Mouse (Mus musculus): ENCODE measurements around the gene Cyp19a1. TPM values are rescaled to one million over a fixed set of nuclear protein-coding genes. Genes with fewer than 3 reads are reported as not detected.

The Cyp19a1 gene
- polyA plus RNA-seq, 1 experiment from 2014 or later: not detected

DNA sequence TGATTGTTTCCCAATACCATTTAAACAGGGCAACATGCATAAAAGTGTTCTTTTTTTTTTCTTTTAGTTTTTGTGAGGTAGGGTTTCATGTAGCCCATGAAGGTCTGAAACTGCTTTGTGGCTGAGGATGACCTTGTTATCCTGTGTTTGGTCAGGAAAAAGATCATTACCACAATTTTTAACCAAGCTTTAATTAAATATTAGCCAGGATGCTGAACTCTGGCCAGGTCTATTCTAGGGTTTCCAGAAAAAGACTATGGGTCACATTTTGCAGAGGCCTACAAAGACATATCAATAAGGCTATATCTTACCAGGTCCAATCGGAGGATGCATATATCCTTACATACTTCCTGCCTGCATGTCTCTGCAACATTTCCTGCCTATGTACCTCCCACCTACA lies 128.7 kb downstream of the Cyp19a1 start:
- DNase-seq (ENCODE audit: low spot score): no peak
- WGBS: 85% methylated on average over 1 of the region's 1 CpGs
- no peaks in the 10 kb centered on the region for H3K27me3 ChIP-seq (ENCODE audit: low read depth, poor library complexity, severe bottlenecking)
- H3K4me3 ChIP-seq: no peak overlapping the region
- no peaks in the 10 kb centered on the region for H3K9me3 ChIP-seq (replicated peaks)
- no peaks in the 10 kb centered on the region for H3K4me1 ChIP-seq
- no peaks in the 10 kb centered on the region for H3K36me3 ChIP-seq
- H3K27ac ChIP-seq: no peak overlapping the region

Other genes with a start within 250 kb of the Cyp19a1 start
- 0.11 TPM in 1 of 2 replicates, not detected in the other for gene Tnfaip8l3, start 199.7 kb downstream of the Cyp19a1 start, polyA plus RNA-seq (2016; fragmentation: Nextera tagmentation; extraction: Ambion mirVana)
- 0.30 and 0.35 TPM in 2 replicates for gene Gldn, start 18.4 kb upstream of the Cyp19a1 start, polyA plus RNA-seq (2016; fragmentation: Nextera tagmentation; extraction: Ambion mirVana)
- gene Dmxl2, start 233.5 kb upstream of the Cyp19a1 start, polyA plus RNA-seq (2016; fragmentation: Nextera tagmentation; extraction: Ambion mirVana): 5.3 TPM in 2 replicates

Measured in limb, embryonic 10.5 days (tissue).